Mouse (Mus musculus) adrenal gland, postnatal 14 days (tissue): ENCODE results near the gene Msi2. TPM values are rescaled to one million over a fixed set of nuclear protein-coding genes. Genes with fewer than 3 reads are reported as not detected.
A peak's percentile ranks its signal among the peaks of the same experiment; 100 is the strongest.

Source experiments
- DNase-seq: peaks from one replicate; pipeline ENCODE4 v3.0.0; 2021; ENCODE audit warnings: mixed read lengths
- total RNA-seq: library from RNA; stranded (reverse); gene quantifications from 2 replicates; pipeline ENCODE4 v1.2.3, GENCODE M21; 2021

Gene Msi2
- total RNA-seq, 1 experiment from 2014 or later: 181 TPM

DNA sequence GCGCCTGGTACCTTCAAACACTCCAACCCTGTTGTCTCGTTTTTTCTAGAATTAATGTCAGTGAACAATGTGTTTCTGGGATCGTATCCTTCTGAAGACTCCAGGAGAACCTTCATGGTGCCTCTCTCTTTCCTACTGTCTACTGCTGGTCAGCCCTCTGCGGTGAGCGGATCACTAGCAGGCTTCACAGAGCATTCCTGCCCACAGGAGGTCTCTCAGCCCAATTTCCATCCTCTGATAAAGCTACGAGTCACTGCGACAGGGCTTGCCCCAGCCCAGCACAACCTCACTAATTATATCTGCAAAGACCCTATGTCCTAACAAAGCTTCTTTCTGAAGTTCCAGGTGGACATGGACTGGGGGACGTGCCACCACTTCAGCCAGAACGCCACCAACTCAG, 157.7 kb downstream of the Msi2 start:
- no peak for DNase-seq

- DNase-seq: no peak
Measured at GRCm38 (mm10) chr11:88559365-88559970, 158.8 kb downstream of the Msi2 start.

DNA sequence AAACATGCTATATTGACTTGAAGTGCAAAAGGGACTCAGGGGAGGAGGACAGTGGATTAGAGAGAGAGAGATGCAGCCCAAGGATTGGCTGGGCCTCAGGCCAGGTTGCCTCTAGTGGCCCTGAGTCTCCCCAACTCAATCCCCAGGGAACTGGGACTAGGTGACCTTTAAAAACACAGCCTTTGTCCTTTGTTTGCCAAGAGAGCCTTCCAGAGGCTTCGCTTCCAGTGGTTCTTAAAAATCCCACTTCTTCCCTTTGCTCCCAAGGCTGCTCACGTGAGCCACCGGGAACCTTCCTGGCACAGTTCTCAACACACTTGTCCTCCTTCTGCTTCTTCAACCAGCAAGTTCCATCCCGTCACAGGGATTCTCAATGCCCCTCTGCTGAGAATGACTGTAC, 159.6 kb downstream of the Msi2 start:
- peak; percentile 65 for DNase-seq

GRCm38 (mm10) chr11:88557828-88558580, 160.3 kb downstream of the Msi2 start:
- no peak for DNase-seq

GRCm38 (mm10) chr11:88557116-88557768, 161.1 kb downstream of the Msi2 start:
- no peak for DNase-seq

- DNase-seq: peak; percentile 62
Measured at GRCm38 (mm10) chr11:88555902-88556549, 162.3 kb downstream of the Msi2 start.

GRCm38 (mm10) chr11:88555232-88555818, 163.0 kb downstream of the Msi2 start:
- peak; percentile 60 for DNase-seq

- DNase-seq: no peak
Measured at GRCm38 (mm10) chr11:88553521-88554310, 164.6 kb downstream of the Msi2 start.

DNA sequence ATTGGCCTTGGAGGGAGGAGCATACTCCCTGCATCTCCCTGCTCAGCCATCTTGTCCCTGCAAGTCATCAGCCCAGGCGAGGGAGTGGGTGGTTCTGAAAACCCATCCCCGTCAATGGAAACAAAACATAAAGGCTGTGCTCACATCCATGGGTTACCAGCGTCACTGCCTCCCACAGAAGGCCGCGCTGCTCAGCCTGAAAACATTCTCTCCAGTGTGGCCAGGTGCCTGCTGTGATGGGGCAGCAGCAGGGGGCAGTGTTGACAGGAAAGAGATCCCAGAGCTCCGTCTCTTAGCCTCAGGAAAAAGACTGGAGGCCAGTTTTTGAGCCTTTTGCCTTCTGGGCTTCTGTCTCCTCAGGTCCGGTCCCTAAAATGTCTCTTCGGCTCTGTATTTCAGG, 165.3 kb downstream of the Msi2 start:
- peak; percentile 85 for DNase-seq

- DNase-seq: no peak
Measured at GRCm38 (mm10) chr11:88552385-88552784, 165.9 kb downstream of the Msi2 start.

GRCm38 (mm10) chr11:88551034-88551433, 167.3 kb downstream of the Msi2 start:
- peak; percentile 79 for DNase-seq

DNA sequence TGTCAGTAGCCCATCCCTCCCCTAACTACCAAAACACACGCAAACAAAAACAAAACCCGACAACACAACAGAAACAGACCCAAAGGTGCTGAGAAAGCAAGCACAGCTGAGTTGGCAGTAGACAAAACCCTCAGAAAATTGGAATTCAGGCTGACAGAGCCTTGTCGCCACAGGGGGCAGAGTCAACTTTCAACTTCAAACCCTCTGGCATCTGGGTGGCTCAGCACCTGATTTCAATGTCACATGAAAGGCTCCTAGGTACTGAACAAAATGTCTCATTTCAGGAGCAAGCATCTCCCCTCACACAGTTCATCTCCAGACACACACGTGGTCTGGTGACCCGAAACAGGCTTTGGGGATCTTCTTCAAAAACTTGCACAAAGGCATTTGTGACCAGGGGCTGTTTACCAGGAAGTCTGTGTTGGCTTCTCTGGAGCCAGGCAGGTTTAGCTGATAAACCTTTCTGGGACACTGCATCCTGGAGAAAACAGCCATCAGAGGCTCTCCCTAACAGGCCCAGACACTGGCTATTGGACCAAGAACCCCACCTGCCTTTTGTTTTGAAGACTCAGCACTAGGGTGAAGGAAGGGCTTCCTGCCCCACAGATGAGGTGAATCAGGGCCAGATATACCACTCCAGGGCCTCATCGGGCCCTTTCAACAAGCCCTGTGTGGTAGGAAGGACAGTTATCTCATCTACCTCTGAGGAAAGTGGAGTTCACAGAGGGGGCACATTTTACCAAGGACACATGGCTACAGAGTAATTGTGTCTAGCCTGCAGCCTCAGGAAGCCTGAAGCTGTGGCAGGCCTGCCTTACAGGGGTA, 168.0 kb downstream of the Msi2 start:
- no peak for DNase-seq

- no peak for DNase-seq
Measured at GRCm38 (mm10) chr11:88549529-88549900, 168.8 kb downstream of the Msi2 start.

- no peak for DNase-seq
Measured at GRCm38 (mm10) chr11:88548832-88549528, 169.3 kb downstream of the Msi2 start.

GRCm38 (mm10) chr11:88548423-88548822, 169.9 kb downstream of the Msi2 start:
- no peak for DNase-seq

DNA sequence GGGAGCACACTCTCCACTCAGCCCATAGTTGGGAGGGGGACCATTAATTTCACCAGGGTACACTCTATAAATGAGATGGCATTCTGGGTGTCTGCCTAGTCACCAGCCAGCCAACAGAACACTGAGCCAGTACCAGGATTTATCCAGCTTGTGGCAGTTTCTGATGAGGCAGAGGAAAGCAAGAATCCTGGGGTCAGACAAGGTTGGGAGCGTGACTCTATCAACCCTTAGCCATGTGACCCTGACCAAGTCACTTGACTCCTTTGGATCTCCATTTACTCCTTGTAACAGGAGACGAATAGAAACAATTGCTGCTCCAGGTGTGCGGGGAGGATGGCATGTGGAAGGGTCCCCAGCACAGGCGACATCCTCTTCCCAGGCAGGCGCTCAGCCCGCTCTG, 174.5 kb downstream of the Msi2 start:
- DNase-seq: no peak

DNA sequence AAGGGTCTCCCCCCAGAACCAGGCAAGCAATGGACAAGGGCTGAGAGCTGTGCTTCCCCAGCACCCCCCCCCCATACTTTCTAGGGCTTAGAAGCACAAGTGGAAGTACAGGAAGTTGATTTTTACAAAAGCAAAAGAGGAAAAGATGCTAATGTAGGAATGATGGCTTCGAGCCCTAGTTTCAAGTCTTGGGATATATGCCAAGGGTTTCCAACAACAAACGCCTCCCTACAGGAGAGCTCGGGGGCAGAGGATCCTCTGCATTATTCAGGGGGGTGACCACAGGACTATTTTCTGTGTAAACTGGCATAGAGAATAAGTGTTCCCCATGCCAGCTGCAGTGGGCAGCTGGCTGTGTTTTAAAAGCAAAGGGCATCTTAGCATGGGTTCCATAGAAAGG, 175.5 kb downstream of the Msi2 start:
- DNase-seq: no peak

DNA sequence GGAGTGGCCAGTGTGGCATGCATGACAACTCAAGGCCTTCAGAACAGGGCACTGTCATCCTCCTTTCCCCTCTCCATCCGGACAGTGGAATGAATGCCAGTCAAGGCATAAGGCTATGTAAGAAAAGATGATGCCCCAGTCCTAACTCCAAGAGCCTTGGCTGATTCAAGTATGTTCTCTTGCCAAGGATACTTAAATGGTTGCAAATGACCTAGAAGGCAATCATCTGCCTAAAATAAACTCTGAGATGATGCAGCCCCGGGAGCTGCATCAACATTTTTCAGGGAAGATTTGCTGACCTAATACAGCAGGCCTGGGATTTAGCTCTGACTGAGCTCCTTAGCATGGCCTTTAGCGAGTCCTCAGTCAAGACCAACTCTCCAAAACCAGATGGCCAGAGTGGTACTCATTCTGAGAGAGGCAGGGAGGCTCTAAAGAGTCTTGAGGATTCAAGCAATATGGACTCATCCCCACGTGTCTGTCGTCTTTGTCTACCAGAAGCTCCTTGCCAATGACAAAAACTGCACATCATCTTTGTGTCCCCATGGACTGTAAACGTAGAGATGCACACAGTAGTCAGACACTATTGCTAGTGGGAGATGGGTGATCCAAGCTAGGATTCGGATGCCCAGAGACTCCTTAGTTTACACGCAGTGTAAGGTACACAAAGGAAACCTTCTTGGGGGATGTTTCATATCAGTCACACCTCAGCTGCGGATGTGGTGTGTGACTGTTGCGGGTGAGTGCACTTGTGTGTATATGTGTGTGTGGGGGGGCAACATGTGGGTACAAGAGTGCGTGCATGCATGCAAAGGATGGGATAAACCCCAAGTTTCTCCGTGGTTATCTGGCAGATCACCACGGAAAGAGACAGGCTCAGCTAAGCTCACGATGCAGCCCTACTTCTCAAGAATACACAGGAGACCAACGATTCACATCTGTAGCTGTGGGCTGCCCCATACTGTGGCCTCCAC, 176.4 kb downstream of the Msi2 start:
- DNase-seq: no peak
